Comparison of ENCODE assay signal across 10 mouse cellular contexts in the genomic region with DNA sequence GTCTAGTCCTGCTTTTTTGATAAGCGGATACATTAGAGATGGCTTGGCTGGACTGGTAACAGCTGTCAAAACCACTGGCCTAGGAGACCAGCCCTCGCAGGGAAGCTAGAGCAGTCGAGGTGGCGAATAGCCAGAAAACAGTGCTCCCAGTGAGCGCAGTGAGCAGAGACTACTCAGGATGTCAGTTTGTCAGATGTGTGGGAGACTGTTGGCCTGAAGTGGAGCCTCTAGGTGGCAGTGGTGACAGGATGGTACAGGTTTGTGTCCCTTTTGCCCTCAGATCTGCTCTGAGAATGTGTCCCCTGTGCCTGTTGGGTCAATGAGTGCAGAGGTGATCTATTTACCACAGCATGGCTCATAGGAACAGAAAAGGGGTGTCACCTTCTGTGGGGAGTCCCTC. TPM values are rescaled to one million over a fixed set of nuclear protein-coding genes. Genes with fewer than 3 reads are reported as not detected.
DNase-seq lines count a peak whose midpoint lies in the region; ATAC-seq and TF ChIP-seq lines count a peak whose summit lies in the region.
"Had no signal": no experiment of that assay in that cellular context is flagged by ENCODE, and none has a peak within 500 bp of the region (broad histone marks: within the 10 kb centered on the region; RNA-seq: fewer than 3 reads in every experiment).

No protein-coding gene starts in this region.

- no peaks in the 10 kb centered on the region for H3K27me3 ChIP-seq in heart, embryonic 11.5 days (ENCODE audit: control insufficient read depth, insufficient read depth, low read length)
- no peaks in the 10 kb centered on the region for H3K27me3 ChIP-seq in C2C12 (ENCODE audit: control insufficient read depth, insufficient read depth, insufficient read length)
- H3K27me3 ChIP-seq: embryonic facial prominence, embryonic 15.5 days; liver, embryonic 13.5 days had no signal

- no peak overlapping the region for H3K4me2 ChIP-seq in heart, embryonic 11.5 days
- H3K4me2 ChIP-seq: embryonic facial prominence, embryonic 15.5 days; liver, embryonic 13.5 days had no signal

- ATAC-seq in heart, embryonic 11.5 days (replicated peaks; ENCODE audit: insufficient number of reproducible peaks, low FRiP score, low TSS enrichment): no peak

- peak; percentile 5 for TF ChIP-seq CTCF in C2C12 (IDR thresholded peaks at IDR 0.05; ENCODE audit: control insufficient read depth, insufficient read depth, insufficient read length)

- H3K4me1 ChIP-seq in heart, embryonic 11.5 days (ENCODE audit: control insufficient read depth, insufficient read depth, low read length): peaks cover 14% of the 10 kb centered on the region

- H3K27ac ChIP-seq in heart, embryonic 11.5 days (ENCODE audit: low read depth, low read length): no peak overlapping the region
- H3K27ac ChIP-seq: embryonic facial prominence, embryonic 15.5 days; liver, embryonic 13.5 days had no signal

- no peaks in the 10 kb centered on the region for H3K79me2 ChIP-seq in C2C12 (ENCODE audit: control insufficient read depth, insufficient read depth)

- H3ac ChIP-seq in C2C12 (ENCODE audit: control insufficient read depth, insufficient read length, low read depth): no peak overlapping the region

- no peak overlapping the region for H3K9ac ChIP-seq in heart, embryonic 11.5 days (ENCODE audit: low read depth, low read length)
- H3K9ac ChIP-seq: embryonic facial prominence, embryonic 15.5 days; liver, embryonic 13.5 days had no signal

- peak; percentile 37 for DNase-seq in heart, postnatal 4 days
- peak; percentile 33 for DNase-seq in T-cell, adult 2 months (ENCODE audit: low spot score)
- DNase-seq in lung, postnatal 10 days: peak; percentile 50
- no peak for DNase-seq in adrenal gland, adult (ENCODE audit: inconsistent age in 2 of 2, low spot score in 1 of 2)
- DNase-seq in testis, postnatal 14 days (ENCODE audit: low spot score): no peak
- no peak for DNase-seq in adrenal gland, postnatal 25 days
- DNase-seq: liver, embryonic 13.5 days had no signal

- WGBS in heart, embryonic 11.5 days (ENCODE audit: insufficient replicate concordance): 61% methylated on average over 5 of the region's 5 CpGs

- H3K36me3 ChIP-seq in heart, embryonic 11.5 days (ENCODE audit: control insufficient read depth, insufficient read depth, low read length): no peaks in the 10 kb centered on the region; the same call in 1 of the 2 replicates
- H3K36me3 ChIP-seq in C2C12 (ENCODE audit: control insufficient read depth, insufficient read depth): peaks cover 7% of the 10 kb centered on the region

- H3K79me3 ChIP-seq in C2C12 (ENCODE audit: low read depth): no peaks in the 10 kb centered on the region

- no peak overlapping the region for H3K4me3 ChIP-seq in heart, embryonic 11.5 days (ENCODE audit: low read depth, low read length)
- H3K4me3 ChIP-seq in C2C12 (ENCODE audit: insufficient read depth, poor library complexity, severe bottlenecking): no peak overlapping the region
- H3K4me3 ChIP-seq: embryonic facial prominence, embryonic 15.5 days; liver, embryonic 13.5 days had no signal

- no peaks in the 10 kb centered on the region for H3K9me3 ChIP-seq in heart, embryonic 11.5 days (replicated peaks; ENCODE audit: control insufficient read depth, low read length)
- H3K9me3 ChIP-seq: embryonic facial prominence, embryonic 15.5 days; liver, embryonic 13.5 days had no signal

TF ChIP-seq in C2C12, 6 proteins besides CTCF, POLR2A, EP300 and RAD21:
- TF ChIP-seq MYOG (IDR thresholded peaks at IDR 0.05; ENCODE audit: control insufficient read depth, extremely low read depth, insufficient read length) (no peak), FOSL1 (IDR thresholded peaks at IDR 0.05; ENCODE audit: insufficient read depth, low read length, poor library complexity, severe bottlenecking) (no peak), USF1 (IDR thresholded peaks at IDR 0.05; ENCODE audit: low read depth) (no peak), MYOD1 (IDR thresholded peaks at IDR 0.05; ENCODE audit: control insufficient read depth, insufficient read length, low read depth) (no peak), CEBPB (IDR thresholded peaks at IDR 0.05; ENCODE audit: low read depth) (no peak), MAX (IDR thresholded peaks at IDR 0.05) (no peak)

RNA-seq across cellular contexts. Expression of gene Fance, which starts 25.3 kb away (rescaled TPM):
- 10 to 100 TPM; 18.7 to 19.4 TPM for total RNA-seq in heart, postnatal 4 days (2021)
- polyA plus RNA-seq in heart, embryonic 11.5 days (2014; fragmentation: Nextera tagmentation; extraction: Ambion mirVana): 15.3 and 17.3 TPM in 2 replicates
- polyA plus RNA-seq in C2C12 (2012; fragmentation: generic; extraction: Trizol): 42.0 TPM
- total RNA-seq in adrenal gland, postnatal 25 days (2021): 34.6 and 35.0 TPM in 2 replicates

RNA-seq across cellular contexts. Expression of gene Rpl10a, which starts 40.3 kb away (rescaled TPM):
- 100 to 1,000 TPM; 663 to 665 TPM for total RNA-seq in heart, postnatal 4 days (2021)
- polyA plus RNA-seq in heart, embryonic 11.5 days (2014; fragmentation: Nextera tagmentation; extraction: Ambion mirVana): 408 and 446 TPM in 2 replicates
- polyA plus RNA-seq in C2C12 (2012; fragmentation: generic; extraction: Trizol): 3,499 TPM
- total RNA-seq in adrenal gland, postnatal 25 days (2021): 789 and 848 TPM in 2 replicates

RNA-seq across cellular contexts. Expression of gene Ppard, which starts 55.5 kb away (rescaled TPM):
- 10 to 100 TPM; 21.9 to 22.3 TPM for total RNA-seq in heart, postnatal 4 days (2021)
- polyA plus RNA-seq in heart, embryonic 11.5 days (2014; fragmentation: Nextera tagmentation; extraction: Ambion mirVana): 1.8 and 2.0 TPM in 2 replicates
- 24.7 TPM for polyA plus RNA-seq in C2C12 (2012; fragmentation: generic; extraction: Trizol)
- 36.3 and 43.3 TPM in 2 replicates for total RNA-seq in adrenal gland, postnatal 25 days (2021)

Comparison
In these comparisons a context has a peak if more than half of its experiments do, and no peak if none do; other contexts are left out.
1. DNase-seq: peak in heart, postnatal 4 days (single experiment), T-cell, adult 2 months (single experiment) and lung, postnatal 10 days (single experiment); none in adrenal gland, adult (0 of 2), testis, postnatal 14 days (single experiment) and adrenal gland, postnatal 25 days (single experiment).